Mouse (Mus musculus) layer of hippocampus, adult 8-10 months (tissue): ENCODE data around the gene Ncbp2. TPM values are rescaled to one million over a fixed set of nuclear protein-coding genes. Genes with fewer than 3 reads are reported as not detected.

ENCODE experiments used
- DNase-seq, 2 experiments: peaks; one replicate each; pipeline ENCODE4 v3.0.0; 2022; ENCODE audit warnings: low spot score in 2 of 2
- total RNA-seq, 4 experiments: library from RNA; stranded (reverse); gene quantifications; 2 replicates each; pipeline ENCODE4 v1.2.4; 2022

The Ncbp2 gene
- total RNA-seq: 10 to 100 TPM; 45.7 to 50.2 (median 48.6) TPM

DNA sequence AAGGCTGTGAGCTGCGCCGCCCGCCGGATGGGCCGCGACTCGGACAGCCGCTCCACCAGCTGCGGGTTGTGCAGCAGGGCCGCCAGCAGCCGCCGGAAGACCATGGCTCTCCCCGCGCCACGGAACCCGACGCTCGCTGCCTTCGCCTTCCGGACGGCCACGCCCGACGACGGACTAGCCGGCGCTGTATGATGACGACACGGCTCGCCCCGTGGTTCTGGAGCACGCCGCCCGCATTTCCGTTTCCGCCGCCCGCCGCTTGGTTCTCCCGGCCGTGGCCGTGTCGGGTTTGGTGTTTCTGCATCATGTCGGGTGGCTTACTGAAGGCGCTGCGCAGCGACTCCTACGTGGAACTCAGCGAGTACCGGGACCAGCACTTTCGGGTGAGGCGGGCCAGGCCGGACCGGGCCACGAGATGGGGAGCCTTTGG, at the start of gene Ncbp2, which contains the start of gene 0610012G03Rik:
Gene Ncbp2, plus strand, starts transcription at position 169 of the 430 bp plus-strand sequence.
Gene 0610012G03Rik, minus strand, starts transcription at position 150 of the 430 bp plus-strand sequence.
- peak; percentile 92 to 95 for DNase-seq

DNA sequence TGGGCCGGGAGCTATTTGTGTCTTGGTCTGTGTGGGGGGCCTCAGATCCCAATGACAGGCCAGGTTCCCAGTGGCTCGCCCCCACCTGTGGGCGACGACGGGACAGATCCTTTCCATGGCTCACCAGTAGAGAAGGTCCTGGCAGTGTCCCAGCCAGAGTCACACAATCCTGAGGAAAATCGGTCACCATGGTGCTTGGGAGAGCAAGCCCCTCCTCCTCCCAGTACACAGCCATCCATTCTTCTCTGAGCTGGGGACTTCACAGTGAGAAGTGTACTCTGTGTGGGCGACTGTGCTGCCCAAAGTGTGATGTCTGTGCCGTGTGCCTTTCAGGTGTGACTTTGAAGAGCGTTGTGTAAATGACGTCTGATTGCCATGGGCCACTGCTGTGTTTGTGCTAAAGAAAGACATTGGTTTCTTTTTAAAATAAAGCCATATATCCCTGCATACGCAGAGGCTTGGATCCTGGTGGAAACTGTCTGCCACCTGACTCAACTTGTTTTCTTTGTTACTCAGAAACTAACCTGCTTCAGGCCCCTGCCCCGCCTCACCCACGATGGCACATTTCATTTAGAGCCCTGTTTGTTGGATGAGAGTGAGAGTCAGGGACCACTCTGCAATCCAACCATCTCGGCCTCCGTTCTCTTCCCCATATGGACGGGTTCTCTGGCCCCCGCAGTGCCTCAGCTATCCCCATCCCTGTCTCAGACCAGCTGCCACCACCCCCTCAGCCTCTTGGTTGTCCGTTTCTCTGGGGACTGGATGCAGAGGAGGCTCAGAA, 49.6 kb upstream of the Ncbp2 start:
- peak; percentile 80 to 86 for DNase-seq

DNA sequence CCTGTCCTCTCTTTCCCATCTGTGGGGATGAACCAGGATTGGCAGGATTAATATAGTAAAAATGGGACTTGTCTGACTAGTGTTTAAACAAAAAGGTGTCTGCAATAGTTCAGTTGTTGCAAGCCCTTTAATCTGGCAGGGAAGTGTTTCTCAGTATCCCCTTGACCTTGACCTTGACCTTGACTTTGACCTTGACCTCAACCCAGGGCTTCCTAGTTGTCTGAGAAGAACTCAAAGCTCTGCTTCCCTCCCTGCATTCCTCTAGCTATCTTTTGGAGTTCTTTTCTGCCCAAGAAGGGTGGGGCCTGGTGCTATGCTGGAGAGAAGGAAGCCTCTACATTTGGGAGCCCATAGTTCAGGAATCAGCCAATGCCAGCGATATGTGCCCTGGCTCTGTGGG, 46.4 kb upstream of the Ncbp2 start:
- DNase-seq: no peak

DNA sequence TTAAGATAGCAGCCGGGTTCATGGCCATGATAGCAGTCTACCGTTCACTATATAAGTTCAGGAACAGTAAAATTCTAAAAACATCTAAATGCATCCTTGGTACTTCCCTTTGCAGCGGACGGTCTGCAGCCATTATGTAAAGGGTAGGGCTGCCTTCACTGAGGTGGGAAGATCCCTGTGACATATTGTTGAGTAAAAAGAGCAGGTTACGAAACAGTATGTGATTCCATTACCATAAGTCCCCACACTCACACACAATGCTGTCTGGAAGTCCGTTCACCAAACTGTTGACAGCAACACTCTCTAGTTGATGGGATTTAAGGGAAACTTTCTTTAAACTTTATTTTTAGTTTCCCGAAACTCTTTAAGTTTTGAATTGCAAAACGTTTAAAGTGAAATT, 45.1 kb upstream of the Ncbp2 start:
- no peak for DNase-seq

DNA sequence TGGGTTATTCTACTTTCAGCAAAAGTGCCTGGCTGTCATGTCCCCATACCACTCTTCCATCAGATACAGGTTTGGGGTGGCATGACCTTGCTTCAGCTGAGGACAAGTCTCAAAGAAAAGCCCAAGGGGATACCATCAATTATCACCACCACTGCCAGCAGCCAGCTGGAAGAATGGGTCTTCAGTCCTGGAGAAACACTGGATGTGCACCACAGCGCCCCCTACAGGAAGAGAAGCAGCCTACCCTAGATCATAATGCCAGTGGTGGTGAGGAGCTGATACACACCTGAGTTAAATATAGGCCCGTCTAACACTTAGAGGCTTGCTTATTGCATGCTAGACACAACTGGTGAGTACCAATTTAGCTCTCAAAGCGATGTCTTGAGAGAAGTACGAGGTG, 43.0 kb upstream of the Ncbp2 start:
- no peak for DNase-seq

DNA sequence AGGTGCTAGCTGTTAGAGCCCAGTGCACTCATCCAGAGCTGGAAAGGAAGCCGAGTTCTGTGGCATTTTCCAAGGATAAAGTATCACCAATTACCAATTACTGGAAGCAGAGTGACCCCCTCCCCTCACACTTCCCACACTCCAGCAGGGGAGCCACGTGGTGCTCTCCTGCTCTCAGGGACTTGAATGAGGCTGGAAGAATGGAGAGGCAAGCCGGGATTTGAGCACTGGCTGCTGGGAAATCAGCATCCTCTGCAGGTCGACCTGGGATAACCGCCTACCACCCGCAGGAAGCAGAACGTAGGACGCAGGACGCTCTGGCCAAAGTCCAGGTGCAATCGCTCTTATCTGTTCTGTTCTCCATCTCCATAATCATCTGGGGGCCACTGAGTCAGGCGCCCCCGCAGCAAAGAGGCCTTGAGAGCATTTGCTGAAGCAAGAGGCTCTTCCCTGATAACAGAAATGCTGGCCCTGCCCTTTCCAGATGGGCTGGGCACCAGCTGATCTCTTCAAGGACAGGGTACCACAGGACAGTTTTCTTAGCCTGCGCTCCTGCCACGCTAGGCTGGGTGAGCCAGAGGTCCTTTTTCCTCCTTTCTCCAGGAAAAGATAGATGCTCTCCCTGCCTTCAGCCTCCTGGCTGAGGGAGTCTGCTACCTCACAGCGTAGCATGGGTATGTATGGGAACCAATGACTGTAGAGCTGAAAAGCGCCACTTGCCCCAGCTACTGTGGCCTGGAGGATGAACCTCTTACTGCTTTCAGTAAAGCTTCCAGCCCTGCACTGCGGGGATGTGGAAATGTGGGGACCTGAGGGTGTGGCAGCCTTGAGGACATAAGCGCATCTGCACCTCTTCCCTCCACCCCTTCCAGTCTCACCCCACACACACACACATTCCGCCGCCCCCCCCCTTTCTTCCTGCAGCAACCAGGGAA, 42.2 kb upstream of the Ncbp2 start:
- no peak for DNase-seq

DNA sequence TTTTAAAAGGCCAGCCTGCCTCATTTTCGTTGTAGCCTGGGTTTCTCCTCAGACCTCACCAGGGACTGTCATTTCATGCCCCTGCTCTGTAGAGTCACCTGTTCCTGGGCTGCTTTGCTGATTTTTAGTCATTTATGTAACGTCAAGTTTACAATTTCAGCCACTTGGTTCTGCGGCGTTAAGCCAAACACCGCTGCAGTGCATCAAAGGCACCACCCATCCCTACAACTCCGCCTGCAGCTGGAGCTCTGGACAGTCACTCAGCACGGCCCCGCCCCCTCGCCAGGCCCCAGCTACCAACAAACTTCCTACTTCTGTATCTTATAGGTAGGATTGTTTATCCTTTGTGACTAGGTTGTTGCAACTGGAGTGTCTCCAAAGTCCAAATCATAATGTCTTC, 41.4 kb upstream of the Ncbp2 start:
- no peak for DNase-seq

DNA sequence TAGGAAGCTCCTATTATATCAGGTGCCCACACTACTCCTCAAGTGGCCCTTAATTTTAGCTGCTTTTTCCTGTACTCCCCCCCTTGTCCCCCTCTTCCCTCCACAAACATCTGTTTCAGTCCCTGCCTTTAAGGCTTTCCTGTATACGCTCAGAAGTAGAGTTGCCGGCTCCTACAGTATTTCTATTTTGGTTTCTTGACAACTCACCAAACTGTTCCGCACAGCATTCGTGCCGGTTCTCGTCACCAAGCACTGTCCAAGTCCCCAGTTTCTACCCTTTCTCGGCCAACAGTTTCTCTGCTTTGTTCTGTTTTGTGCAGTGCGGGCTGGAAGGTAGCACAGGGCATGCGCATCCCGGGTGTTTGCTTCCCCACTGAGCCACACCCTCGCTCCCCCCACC, 39.4 kb upstream of the Ncbp2 start:
- no peak for DNase-seq

DNA sequence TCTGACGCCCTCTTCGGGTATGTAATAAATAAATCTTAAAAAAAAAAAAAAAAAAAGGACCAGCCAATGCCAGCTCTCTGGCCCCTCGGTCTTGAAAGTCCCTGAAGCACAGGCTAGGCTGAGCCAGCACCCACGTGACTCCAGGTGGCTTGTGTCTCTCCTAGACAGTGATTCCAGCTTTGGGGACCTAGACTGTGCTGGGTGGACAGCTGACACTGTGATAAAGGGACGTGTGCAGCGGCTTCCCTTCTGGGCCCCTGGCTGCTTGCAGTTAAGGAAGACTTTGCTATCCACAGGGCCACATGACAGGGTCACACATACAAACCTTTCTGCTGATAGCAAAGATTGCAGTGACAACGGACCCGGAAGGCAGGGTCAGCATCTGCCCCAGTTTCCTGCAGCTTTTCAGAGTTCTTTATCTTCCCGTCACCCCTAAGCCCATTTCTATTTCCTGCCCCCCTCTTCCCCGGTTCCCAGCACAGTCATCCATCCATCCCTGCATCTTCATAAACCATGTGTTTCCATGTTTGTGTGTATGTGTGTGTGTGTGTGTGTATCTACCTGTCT, 37.9 kb upstream of the Ncbp2 start:
- DNase-seq: no peak

DNA sequence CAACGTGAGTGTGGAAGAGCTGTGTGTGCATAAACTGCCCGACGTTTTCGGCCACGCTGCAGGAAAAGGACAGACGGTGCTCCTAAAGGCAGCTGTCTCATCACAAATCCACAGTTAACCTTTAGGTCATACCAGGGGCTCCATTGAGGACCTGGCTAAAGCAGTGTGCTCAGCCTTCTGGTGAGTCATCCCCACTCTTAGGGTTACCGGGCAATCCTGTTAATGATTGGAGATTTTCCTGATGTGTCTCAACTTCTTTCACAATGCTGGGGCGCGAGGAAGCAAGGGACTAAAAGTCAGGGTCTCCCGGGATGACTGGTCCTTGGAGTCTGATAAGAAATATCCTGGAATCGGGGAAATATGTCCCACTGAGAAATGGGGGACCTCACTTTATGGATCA, 30.5 kb upstream of the Ncbp2 start:
- no peak for DNase-seq

DNA sequence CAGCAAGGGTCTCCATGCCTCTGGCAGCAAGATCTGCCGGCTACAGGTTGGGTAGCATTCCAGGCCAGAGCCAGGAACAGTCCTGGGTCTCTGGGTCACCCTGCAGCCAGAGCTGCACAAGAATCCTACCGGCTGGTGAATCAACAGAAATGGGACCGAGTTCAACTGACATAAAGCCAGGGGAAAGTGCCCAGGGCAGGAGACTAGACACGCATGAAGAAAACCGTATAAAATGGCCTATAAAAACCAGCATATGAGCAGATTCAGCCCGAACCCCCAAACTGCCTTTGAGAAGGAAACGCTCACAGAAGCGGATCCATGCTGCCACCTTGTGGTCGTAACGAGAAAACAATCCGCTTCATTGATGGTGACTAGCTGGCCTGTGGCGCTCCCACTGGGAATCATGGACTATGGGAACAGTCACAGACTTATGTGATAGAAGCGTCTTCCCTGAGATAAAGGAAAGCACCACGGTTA, 30.0 kb upstream of the Ncbp2 start:
- DNase-seq: peak; percentile 80 to 92

DNA sequence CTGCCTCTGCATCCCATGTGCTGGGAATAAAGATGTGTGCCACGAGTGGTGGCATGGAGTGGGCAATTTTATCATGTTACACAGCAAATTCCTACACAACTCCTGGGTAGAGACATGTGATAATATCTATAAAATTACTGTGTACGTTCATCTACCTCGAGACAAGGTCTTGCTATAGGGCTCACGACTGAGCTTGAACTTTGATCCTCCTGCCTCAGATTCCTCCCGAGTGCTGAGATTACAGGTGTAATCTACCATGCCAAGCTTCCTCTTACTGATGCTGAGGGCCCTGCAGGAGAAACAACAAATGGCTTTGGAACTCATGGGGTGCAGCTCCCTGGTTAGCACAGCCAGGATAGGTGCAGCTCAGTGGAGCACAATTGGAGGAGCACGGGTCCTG, 23.9 kb upstream of the Ncbp2 start:
- no peak for DNase-seq

DNA sequence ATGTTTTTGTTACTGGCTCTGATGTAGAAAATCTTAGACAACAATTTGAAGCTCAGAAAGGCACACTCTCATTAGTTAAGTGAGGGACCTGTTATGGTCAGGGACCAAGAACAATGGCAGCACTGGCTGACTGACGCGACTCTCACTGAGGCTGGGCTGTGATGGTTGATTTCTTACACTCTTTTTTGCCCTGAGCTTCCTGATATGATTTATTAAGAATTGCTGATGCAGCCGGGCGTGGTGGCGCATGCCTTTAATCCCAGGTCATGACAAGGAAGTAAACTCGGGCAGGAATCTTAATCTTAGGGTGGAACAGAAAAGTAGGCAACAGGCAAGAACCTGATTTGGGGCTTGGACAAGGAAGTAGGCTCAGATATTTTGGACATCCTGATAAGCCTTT, 22.2 kb upstream of the Ncbp2 start:
- no peak for DNase-seq

DNA sequence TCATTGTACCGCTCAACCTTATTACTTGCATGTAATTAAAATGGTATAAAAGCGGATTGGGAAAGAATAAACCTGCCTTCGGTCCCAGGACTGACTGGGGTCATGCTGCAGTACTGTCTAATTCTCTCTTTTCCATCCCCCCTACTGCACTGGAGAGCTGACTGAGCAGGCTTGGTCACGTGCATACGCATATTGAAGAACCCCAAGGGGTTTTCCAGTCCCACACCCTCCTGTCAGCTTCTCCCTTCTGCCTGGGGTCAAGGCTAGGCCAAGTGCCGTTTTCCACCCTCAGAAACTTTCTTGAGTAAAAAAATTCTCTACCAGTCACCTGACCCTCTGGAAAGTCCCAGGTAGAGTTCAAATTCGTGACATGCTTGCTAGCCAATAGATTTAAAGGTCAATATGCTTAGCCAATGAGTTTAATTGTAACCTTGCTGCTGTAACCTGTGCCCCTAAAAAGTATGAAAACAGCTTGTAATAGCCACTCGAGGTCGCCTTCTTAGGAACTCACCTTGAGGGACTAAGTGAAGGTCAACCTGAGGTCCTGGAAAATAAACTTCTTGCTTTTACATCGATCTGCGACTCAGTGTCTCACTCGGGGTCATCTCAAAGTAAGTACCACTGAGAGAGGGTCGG, 21.6 kb upstream of the Ncbp2 start:
- no peak for DNase-seq

DNA sequence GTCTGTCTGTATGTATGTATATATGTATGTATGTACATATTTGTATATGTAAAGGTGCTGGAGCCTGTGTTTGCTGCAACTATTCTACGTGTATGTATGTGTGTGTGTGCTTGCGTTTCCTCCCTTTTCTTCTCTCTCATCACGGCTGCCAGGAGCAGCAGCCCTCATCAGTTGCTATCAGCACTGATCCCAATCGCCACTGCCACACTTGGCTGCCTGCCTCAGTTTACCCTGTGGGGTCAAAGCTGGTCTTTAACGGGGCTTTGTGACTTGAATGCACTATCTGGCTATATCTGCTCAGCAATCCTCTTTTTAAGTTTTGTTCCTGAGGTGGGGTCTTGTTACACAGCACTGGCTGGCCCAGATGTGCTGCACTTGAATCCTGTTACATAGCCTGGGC, 20.9 kb upstream of the Ncbp2 start:
- no peak for DNase-seq

DNA sequence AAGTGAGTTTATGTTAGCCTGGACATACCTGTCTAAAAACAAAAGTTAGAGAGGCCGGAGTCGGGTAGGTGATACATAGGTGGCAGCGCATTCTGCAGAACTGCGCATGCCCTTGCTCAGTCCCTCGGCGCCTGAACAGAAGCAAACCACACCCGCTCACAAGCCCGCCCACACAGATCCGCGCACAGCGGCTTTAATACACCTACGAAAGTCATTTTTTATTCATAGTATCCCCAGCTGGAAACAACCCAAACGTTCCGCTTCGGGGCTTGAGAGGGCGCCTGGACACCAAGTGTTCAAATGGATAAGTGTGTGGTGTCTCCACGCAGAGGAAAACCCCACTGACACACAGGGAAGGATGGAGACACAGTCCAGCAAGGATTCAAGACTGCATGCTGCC, 17.0 kb upstream of the Ncbp2 start:
- DNase-seq: no peak

DNA sequence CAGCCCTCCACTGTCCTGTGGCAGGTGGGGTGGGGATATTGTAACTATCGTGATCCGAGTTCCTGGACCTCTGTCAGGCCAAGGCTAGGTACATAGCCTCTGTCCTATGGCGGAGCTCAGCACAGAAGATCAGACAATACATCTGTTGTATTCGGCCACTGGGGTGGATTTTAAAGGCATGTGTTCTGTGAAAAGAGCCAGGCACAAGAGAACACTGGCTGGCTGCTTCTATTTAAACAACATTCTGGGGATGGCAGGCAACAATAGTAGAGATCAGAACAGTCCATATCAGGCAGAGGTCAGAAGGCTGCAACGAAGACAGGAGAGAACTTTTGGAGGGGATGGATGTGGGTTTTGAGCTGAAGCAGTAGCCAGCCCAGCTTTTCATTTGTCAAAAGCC, 16.1 kb upstream of the Ncbp2 start:
- DNase-seq: no peak

DNA sequence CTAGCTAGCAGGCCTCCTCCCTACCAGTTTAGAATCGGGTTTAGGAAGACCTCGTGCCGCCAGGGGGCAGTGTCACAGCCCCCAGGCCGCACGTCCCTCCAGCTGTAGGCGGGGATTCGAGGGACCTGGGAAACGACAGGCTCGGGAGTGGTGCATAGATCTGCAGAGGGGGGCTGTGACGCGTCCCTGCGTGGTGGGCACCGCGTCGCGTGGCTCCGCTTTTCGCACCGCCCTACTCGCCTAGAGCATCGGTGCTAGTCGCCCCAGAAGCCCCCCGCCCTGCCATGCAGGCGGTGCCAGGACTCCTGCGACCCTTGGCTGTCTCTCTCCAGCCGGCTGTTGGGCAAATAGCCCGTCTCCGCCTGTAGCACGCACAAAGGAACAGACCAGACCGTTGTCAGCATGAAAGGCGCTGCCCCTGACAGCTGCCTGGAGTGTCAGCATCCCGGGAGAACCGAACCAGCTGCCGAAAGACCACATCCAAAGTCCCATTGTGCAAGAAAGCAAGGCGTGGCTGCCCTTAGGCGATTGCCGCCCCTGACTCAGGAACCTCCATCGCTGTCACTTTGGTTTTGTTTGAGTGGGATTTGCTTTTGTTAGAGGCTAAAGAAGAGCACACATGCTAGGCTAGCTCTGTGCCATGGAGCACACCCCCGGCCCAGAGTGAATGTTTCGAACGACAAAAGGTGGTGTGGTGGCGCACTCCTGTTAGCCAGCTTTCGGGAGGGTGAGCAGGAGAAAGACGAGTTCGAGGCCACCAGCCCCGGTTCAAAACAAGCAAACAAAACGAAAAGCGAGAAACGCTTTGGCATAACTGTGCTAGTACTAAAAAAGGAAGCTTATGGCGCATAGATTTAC, 15.2 kb upstream of the Ncbp2 start:
- peak; percentile 92 to 96 for DNase-seq

DNA sequence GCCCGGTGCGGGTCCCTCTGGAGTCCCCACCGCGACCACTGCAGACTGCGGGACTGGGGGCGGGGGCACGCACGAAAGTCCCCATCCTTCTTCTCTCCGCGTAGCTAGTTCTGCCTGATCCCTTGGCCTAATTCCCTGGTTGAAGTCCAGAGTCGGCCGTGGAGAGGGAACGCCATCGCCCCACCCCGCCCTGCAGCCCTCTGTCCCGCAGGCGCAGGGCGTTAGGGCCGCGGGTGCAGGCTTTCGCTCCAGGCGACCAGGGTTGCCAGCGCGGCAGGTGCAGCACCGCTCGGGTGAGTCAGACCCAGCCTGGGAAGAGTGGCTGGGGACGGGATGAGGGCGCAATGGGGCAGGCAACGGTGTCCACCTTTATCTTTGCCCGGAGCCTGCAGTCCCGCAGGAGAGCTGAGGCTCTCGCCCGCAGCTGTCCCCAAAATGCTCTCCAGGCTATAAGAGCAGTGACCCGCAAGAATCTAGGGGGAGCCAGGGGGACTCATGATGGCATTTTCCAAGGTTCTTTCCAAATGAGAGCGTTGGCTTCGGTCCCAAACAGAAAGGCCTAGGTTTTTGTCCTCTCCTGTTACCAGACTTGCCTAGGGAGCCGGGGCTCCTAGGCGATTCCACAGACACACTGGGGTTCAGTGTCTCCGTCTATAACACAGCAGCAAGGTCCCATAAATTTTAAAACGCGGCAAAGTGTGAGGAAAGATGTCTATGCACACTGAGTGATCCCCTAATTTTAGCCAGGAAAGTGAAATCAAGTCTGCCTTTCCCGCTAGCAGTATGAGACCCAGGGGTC, 14.4 kb upstream of the Ncbp2 start, which contains the start of gene Pigz:
Gene Pigz, plus strand, starts transcription at position 101 of the 799 bp plus-strand sequence.
- DNase-seq: peak in 1 of 2 experiments; percentile 58
